Mouse (Mus musculus) C2C12 (cell line): ENCODE results near the gene Micu1. TPM values are rescaled to one million over a fixed set of nuclear protein-coding genes. Genes with fewer than 3 reads are reported as not detected.

ENCODE experiments used
- H3K27me3 ChIP-seq: one replicate; pipeline ENCODE4 v1.6.1; 2011; ENCODE audit not compliant: control insufficient read depth, insufficient read depth, insufficient read length
- H3K36me3 ChIP-seq: one replicate; pipeline ENCODE4 v1.6.1; 2011; ENCODE audit not compliant: control insufficient read depth, insufficient read depth
- H3K4me3 ChIP-seq: one replicate; pipeline ENCODE4 v1.5.1; 2011; ENCODE audit warnings: mild to moderate bottlenecking, control low read depth; ENCODE audit not compliant: poor library complexity, insufficient read depth, severe bottlenecking
- H3K79me2 ChIP-seq: one replicate; pipeline ENCODE4 v1.6.1; 2011; ENCODE audit not compliant: control insufficient read depth, insufficient read depth
- H3K79me3 ChIP-seq: one replicate; pipeline ENCODE4 v1.6.1; 2011; ENCODE audit warnings: low read depth, control low read depth
- H3ac ChIP-seq: one replicate; pipeline ENCODE3; 2011; ENCODE audit warnings: low read depth; ENCODE audit not compliant: control insufficient read depth, insufficient read length
- CEBPB ChIP-seq: IDR thresholded peaks from one replicate; pipeline ENCODE4 v1.6.1; 2011; ENCODE audit warnings: low read depth, mild to moderate bottlenecking, control low read depth, moderate library complexity
- CTCF ChIP-seq: IDR thresholded peaks from one replicate; pipeline ENCODE4 v1.5.1; 2011; ENCODE audit not compliant: control insufficient read depth, insufficient read depth, insufficient read length
- FOSL1 ChIP-seq: IDR thresholded peaks from one replicate; pipeline ENCODE4 v1.8.0; 2011; ENCODE audit warnings: mild to moderate bottlenecking, low read length; ENCODE audit not compliant: poor library complexity, insufficient read depth, severe bottlenecking
- MAX ChIP-seq: IDR thresholded peaks from one replicate; pipeline ENCODE4 v1.6.1; 2011; ENCODE audit warnings: mild to moderate bottlenecking, control low read depth
- MYOD1 ChIP-seq: IDR thresholded peaks from one replicate; pipeline ENCODE4 v1.6.1; 2011; ENCODE audit warnings: low read depth; ENCODE audit not compliant: control insufficient read depth, insufficient read length
- MYOG ChIP-seq: IDR thresholded peaks from one replicate; pipeline ENCODE4 v1.6.1; 2011; ENCODE audit not compliant: control insufficient read depth, insufficient read length; ENCODE audit errors: extremely low read depth
- USF1 ChIP-seq: IDR thresholded peaks from one replicate; pipeline ENCODE4 v1.6.1; 2011; ENCODE audit warnings: low read depth, mild to moderate bottlenecking, control low read depth, moderate library complexity
- polyA plus RNA-seq: library from polyadenylated mRNA; unstranded; fragments of >200 nt; fragmentation: generic; extraction: Trizol; gene quantifications from one replicate; pipeline ENCODE4 v1.2.1, GENCODE M21; 2012; ENCODE audit warnings: missing spikeins

Micu1 gene
- polyA plus RNA-seq, 1 experiment = 90.2 TPM

DNA sequence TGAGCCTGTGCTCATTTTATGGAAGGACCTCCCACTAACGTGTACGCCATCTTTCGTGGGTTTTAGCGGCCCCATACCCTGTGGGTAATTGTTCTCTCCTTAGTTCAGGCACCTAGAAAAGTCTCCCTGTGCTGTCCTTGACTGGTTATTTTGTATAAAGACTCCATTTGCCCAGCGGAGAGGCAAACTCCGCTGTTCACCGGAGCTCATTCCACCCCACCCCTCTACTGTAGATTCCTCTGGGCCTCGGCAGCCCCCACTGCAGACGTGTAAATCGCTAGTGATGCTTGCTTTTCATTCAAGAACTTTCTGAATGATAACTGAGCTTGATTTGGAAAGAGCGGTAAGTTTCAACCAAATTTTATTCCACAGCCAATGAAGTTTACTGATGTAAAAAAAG is 53.4 kb downstream of the Micu1 start:
- H3K79me2 ChIP-seq = no peaks in the 10 kb centered on the region
- TF ChIP-seq MAX = no peak
- no peaks in the 10 kb centered on the region for H3K27me3 ChIP-seq
- H3K79me3 ChIP-seq = no peaks in the 10 kb centered on the region
- no peak overlapping the region for H3ac ChIP-seq
- H3K36me3 ChIP-seq = peaks cover 24% of the 10 kb centered on the region
- H3K4me3 ChIP-seq = no peak overlapping the region

GRCm38 (mm10) chr10:59756090-59756489 is 53.8 kb downstream of the Micu1 start:
- Histone ChIP-seq H3K36me3 (peaks cover 24% of the 10 kb centered on the region), H3ac (no peak overlapping the region)
- TF ChIP-seq MYOD1 (no peak), FOSL1 (no peak), USF1 (no peak), CEBPB (no peak), MYOG (no peak)

DNA sequence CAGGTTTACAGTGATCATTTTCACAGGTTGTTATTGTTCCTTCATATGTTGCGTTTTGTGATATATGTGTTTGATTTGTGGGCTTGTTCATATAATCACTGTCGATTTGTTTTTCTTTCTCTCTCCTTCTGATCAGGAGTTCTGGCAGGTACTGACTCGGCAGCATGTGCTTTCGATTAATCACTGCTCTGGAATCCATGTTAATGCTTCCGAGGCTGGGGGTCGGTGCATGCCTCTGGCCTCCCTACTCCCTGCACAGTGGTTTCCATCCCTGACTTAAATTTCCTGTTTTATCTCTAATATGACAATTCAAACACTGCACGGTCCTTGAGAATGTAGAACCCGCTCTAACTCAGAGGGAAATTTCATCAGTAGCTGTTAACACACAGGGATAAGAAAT is 54.3 kb downstream of the Micu1 start:
- Histone ChIP-seq H3ac (no peak overlapping the region), H3K4me3 (no peak overlapping the region)
- TF ChIP-seq CTCF = no peak
- TF ChIP-seq MYOG = no peak
- no peak for TF ChIP-seq MYOD1
- no peak for TF ChIP-seq MAX
- no peak for TF ChIP-seq FOSL1
- TF ChIP-seq CEBPB = no peak
- TF ChIP-seq USF1 = no peak

More at GRCm38 (mm10) chr10:59756090-59756489, 53.8 kb downstream of the Micu1 start:
- Histone ChIP-seq H3K4me3 (no peak overlapping the region), H3K79me3 (no peaks in the 10 kb centered on the region), H3K79me2 (no peaks in the 10 kb centered on the region), H3K27me3 (no peaks in the 10 kb centered on the region)

DNA sequence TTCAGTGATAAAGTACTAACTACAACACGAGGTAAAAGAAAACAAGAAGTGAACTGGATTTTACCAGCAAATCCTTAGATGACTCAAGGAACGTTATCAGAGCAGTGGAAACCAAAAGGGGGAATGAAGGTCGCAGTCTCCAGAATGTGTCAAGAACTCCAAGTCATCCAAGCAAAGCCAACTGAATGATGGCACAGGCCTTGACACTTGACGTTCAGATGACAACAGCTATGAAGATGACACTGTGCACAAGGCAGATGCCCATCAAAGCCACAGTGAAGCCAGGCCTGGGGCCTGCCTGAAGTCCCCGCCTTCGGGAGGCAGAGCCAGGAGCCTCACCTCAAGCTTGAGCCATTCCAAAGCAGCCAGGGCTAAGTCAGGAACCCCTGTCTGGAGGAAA is 62.5 kb downstream of the Micu1 start:
- no peaks in the 10 kb centered on the region for H3K79me2 ChIP-seq
- peaks cover 11% of the 10 kb centered on the region for H3K36me3 ChIP-seq
- H3K79me3 ChIP-seq = no peaks in the 10 kb centered on the region
- no peak overlapping the region for H3K4me3 ChIP-seq
- H3ac ChIP-seq = no peak overlapping the region
- no peak for TF ChIP-seq MYOD1
- no peak for TF ChIP-seq MYOG
- no peak for TF ChIP-seq CTCF
- no peak for TF ChIP-seq CEBPB
- TF ChIP-seq FOSL1 = no peak
- H3K27me3 ChIP-seq = no peaks in the 10 kb centered on the region

More for the DNA sequence above, 54.3 kb downstream of the Micu1 start:
- peaks cover 19% of the 10 kb centered on the region for H3K36me3 ChIP-seq
- H3K27me3 ChIP-seq = no peaks in the 10 kb centered on the region
- no peaks in the 10 kb centered on the region for H3K79me3 ChIP-seq
- no peaks in the 10 kb centered on the region for H3K79me2 ChIP-seq

GRCm38 (mm10) chr10:59768369-59769079 is 66.2 kb downstream of the Micu1 start:
- no peak overlapping the region for H3ac ChIP-seq
- H3K79me2 ChIP-seq = no peaks in the 10 kb centered on the region
- TF ChIP-seq CTCF (no peak), MAX (no peak), MYOG (no peak), USF1 (no peak), CEBPB (no peak), FOSL1 (no peak), MYOD1 (no peak)
- no peak overlapping the region for H3K4me3 ChIP-seq
- peaks cover 11% of the 10 kb centered on the region for H3K36me3 ChIP-seq
- no peaks in the 10 kb centered on the region for H3K79me3 ChIP-seq
- no peaks in the 10 kb centered on the region for H3K27me3 ChIP-seq

- Histone ChIP-seq H3K4me3 (no peak overlapping the region), H3K27me3 (no peaks in the 10 kb centered on the region), H3K79me2 (no peaks in the 10 kb centered on the region), H3ac (no peak overlapping the region), H3K79me3 (no peaks in the 10 kb centered on the region), H3K36me3 (no peaks in the 10 kb centered on the region)
- no peak for TF ChIP-seq CEBPB
- TF ChIP-seq MYOG = no peak
- TF ChIP-seq FOSL1 = no peak
- no peak for TF ChIP-seq USF1
- TF ChIP-seq MAX = no peak
- no peak for TF ChIP-seq MYOD1
- no peak for TF ChIP-seq CTCF
These were observed 69.2 kb downstream of the Micu1 start for GRCm38 (mm10) chr10:59771375-59772048.
